Mouse (Mus musculus) lung, adult 2 months (tissue): ENCODE measurements around the gene Elavl4. TPM values are rescaled to one million over a fixed set of nuclear protein-coding genes. Genes with fewer than 3 reads are reported as not detected.

ENCODE experiments used
- DNase-seq: peaks from one replicate; pipeline ENCODE4 v3.0.0; 2022
- H3K4me1 ChIP-seq: fragments of 200-500 bp; 2 replicates; pipeline ENCODE4 v1.6.1; 2011; ENCODE audit warnings: low read length; ENCODE audit not compliant: control insufficient read depth, insufficient read depth
- H3K4me3 ChIP-seq: fragments of 200-500 bp; replicated peaks from 2 replicates; pipeline ENCODE3; 2011; ENCODE audit warnings: low read depth, mild to moderate bottlenecking, control low read depth, low read length; ENCODE audit errors: extremely low read depth
- CTCF ChIP-seq: fragments of 200-500 bp; IDR thresholded peaks from 2 replicates; pipeline ENCODE4 v1.5.1; 2011; ENCODE audit warnings: mild to moderate bottlenecking, low read length, control low read depth; ENCODE audit not compliant: insufficient read depth
- POLR2A ChIP-seq: fragments of 200-500 bp; IDR thresholded peaks from 2 replicates; pipeline ENCODE4 v1.6.1; 2011; ENCODE audit warnings: low read depth, mild to moderate bottlenecking, control low read depth, low read length, borderline replicate concordance; ENCODE audit errors: extremely low read depth
- WGBS: fragments of 180-500 bp; shearing (Covaris S2); methylation state at CpG from one replicate; pipeline ENCODE4 v1.1.7; 2018; 5-methylcytosine and 5-hydroxymethylcytosine counted together
- polyA plus RNA-seq: library from polyadenylated mRNA; depleted of rRNA; stranded (reverse); fragments of >200 nt; gene quantifications from 2 replicates; pipeline ENCODE4 v1.2.3, GENCODE M21; 2012

The Elavl4 gene
- polyA plus RNA-seq, 1 experiment = 0.05 TPM

DNA sequence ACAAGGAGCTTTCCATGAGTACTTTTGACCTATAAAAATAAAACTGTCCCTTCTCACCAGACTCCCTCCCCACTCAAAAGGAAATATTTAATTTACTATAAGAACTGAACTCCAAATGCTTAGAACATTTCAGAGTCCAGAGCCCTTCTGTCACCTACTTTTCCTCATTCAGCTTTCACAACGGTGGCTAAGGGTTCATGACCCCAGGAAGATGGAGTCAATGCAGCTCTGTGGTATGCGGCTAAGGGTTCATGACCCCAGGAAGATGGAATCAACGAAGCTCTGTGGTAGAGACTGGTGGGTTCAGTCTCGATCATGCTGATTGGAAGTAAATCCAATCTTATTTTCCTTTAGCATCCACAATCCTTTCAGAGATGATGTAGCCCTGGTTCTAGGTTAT lies 81.7 kb downstream of the Elavl4 start:
- TF ChIP-seq CTCF = no peak
- no peak for TF ChIP-seq POLR2A
- 26% methylated on average over 4 of the region's 4 CpGs for WGBS
- DNase-seq = no peak
- H3K4me1 ChIP-seq = no peaks in the 10 kb centered on the region
- H3K4me3 ChIP-seq = no peak overlapping the region

DNA sequence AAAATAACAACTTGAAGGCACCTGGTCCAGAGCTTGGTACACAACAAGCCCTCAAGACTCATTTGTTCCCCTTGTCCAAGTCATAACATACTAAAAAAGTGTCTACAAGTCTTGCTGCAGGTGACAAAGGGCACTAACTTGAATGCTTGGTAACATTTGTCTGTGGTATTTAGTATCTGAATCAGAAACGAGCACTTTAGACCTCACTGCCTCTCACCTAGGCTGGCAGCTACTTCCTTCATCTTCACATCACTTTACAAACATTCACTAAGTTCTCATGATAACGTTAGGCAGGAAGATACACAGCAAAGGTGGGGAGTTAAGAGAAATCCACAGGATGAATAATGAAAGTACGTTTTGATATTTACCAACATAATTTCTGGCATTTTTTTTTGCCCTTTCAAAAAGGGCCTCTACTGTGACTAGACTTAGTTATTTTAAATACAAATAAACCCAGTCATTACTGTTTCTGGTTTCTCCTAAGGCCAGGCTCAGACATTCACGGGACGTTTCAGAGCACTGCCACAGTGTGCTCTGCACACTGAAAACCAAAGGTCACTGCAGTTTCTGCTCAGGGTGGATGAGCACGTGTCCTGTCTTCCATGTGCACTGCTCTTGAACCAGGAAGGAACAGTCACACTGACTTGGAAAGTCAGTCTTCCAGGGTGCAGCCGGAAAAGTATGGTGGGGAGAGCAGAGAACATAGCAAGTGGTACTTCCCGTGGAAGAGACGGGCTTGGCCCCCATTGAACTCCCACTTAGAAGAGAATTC lies 84.7 kb downstream of the Elavl4 start:
- no peak for TF ChIP-seq POLR2A
- TF ChIP-seq CTCF = no peak
- 41% methylated on average over 9 of the region's 9 CpGs for WGBS
- no peak for DNase-seq

DNA sequence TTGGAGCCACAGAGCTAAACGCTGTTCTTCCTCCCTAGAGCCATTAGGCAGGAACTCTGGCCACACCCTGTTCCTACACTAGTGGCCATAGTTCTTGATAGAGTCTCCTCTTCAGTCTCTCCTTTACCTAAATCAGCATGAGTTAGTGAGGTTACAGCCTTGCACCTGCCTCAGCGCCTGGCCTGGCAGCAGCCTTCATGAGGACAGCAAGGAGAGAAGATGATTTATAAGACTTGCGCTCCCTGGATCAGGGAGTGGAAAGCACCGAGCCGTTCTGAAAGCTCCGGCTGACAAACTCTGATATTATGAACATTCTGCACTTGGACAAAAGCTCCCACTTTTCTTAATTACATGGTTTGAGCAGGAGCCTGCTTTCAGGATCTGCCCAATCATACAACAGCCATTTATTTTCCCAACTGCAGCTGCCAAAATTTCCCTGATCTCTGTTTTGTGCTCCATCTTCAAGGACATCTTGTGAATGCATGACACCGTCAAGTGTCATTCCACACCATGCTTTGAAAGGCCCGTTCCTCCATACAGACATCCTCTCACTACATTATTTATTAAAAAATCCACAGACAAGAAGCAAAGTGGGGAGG lies 87.3 kb downstream of the Elavl4 start:
- Histone ChIP-seq H3K4me3 (no peak overlapping the region), H3K4me1 (no peaks in the 10 kb centered on the region)
- DNase-seq = no peak
- TF ChIP-seq CTCF = no peak
- TF ChIP-seq POLR2A = no peak
- WGBS = 67% methylated on average over 8 of the region's 8 CpGs

More for the DNA sequence above, 84.7 kb downstream of the Elavl4 start:
- Histone ChIP-seq H3K4me1 (no peaks in the 10 kb centered on the region), H3K4me3 (no peak overlapping the region)

DNA sequence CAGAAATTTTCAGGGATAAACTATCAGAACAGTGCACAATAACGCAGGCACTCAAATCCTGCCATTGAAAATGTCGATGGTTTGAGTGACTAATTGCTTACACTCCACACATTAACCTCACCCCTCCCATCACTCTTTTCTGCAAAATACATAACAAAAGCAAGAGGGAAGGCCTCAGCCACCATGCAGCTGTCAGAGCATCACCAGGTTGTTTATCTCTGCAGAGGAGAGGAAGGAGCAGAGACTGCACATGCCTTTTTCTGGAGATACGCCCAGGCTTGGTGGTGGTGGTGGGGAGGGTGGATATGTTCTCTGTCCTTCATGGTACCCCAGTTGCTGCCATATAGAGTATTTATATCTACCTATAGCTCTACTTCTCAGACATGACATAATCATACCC lies 94.3 kb downstream of the Elavl4 start:
- no peak for DNase-seq
- TF ChIP-seq POLR2A (no peak), CTCF (no peak)
- Histone ChIP-seq H3K4me1 (no peaks in the 10 kb centered on the region), H3K4me3 (no peak overlapping the region)
- 48% methylated on average over 3 of the region's 3 CpGs for WGBS

DNA sequence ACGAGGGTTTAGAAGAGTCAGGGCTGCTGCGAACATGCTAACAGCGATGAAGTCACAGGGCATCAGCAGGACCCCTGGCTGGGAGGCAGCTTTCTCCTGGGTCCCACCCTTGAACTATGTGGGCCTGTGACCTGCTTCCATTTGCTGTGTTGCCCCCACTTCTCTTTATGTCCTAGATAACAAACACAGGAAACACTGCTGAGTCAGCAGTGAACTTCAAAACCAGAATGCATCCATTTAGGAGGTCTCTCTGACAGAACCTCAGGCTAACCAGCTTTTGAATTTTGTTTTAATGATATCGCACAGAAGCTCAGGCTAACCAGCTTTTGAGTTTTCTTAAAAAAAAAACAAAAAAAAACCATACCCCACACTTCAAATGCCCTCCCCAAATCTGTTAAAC lies 96.1 kb downstream of the Elavl4 start:
- no peak overlapping the region for H3K4me3 ChIP-seq
- TF ChIP-seq CTCF (no peak), POLR2A (no peak)
- no peaks in the 10 kb centered on the region for H3K4me1 ChIP-seq
- WGBS = 80% methylated on average over 4 of the region's 4 CpGs
- no peak for DNase-seq

DNA sequence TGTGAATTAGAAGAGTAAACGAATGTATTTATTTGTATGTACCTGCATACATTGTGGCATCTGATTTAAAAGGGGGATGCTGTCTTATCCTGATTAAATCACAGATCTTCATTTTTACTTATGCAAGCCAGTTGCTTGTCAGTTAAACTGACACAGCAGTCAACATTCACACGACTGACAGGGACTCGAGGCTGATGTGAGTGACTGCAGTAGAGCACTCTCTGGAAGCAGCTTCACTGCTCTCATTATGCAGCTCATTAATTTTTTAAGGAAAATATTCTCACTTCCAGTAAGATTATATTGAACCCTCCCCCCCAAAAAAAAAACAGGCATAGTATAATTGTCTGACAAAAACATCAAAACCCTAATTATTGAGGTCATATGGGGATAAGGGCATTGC lies 101.7 kb downstream of the Elavl4 start:
- H3K4me1 ChIP-seq = no peaks in the 10 kb centered on the region
- TF ChIP-seq POLR2A (no peak), CTCF (no peak)
- no peak overlapping the region for H3K4me3 ChIP-seq
- no peak for DNase-seq
- 60% methylated on average over 3 of the region's 3 CpGs for WGBS

DNA sequence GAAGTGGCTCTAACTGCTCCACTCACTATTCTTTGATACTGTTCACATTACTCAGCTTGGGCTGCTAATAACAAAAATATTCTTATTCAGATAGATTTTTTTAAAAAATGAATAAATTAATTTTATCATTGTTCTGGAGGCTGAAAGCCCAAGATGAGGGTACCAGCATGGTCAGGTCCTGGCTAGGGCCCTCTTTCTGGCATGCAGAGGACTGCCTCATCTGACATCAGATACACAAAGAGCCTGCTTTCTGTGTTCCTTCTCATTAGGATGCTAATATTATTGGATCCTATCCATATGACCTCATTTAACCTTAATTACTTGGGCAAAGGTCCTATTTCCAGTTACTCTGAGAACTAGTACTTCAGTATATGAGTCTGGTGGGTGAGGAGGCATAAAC lies 108.8 kb downstream of the Elavl4 start:
- Histone ChIP-seq H3K4me1 (no peaks in the 10 kb centered on the region), H3K4me3 (no peak overlapping the region)
- no peak for DNase-seq
- TF ChIP-seq CTCF = no peak
- no peak for TF ChIP-seq POLR2A

DNA sequence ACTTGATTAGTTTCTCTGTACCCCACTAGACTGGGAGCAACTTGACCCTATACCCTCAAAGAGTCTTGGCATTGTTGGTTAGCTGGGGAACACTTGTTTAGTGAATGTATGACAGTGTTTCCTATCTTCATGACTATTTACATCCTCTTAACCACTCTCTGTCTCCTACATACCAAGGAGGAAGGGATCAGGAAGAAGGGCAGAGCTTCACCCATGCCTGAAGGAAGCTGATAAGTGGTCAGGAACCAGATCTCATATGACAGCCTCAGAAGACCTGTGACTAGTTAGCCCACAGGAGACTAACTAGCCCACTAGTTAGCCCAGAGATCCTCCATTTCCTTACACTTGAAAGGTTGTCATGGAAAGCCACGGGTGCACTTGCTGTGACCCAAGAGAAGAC lies 117.2 kb downstream of the Elavl4 start:
- TF ChIP-seq POLR2A = no peak
- TF ChIP-seq CTCF = no peak
- no peak for DNase-seq
- no peaks in the 10 kb centered on the region for H3K4me1 ChIP-seq
- H3K4me3 ChIP-seq = no peak overlapping the region
- 67% methylated on average over 1 of the region's 1 CpGs for WGBS

DNA sequence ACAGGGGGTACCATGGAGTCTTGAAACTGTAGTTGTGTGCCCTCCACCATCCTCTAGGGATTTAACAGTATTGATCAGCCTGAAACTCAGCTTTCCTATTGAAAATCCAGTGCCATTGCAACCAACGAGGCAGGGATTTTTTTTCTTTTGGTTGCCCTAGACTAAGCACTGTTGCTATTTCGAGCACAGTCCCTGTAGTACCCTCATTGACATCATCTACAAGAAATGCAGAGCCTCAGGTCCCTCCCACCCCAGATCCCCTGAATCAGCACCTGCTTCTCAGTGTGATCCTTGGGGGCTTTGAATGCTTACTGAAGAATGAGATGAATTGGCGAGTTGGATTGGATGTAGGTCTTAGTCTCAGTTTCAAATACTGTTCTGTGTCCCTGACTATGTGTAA lies 119.4 kb downstream of the Elavl4 start:
- no peak overlapping the region for H3K4me3 ChIP-seq
- no peaks in the 10 kb centered on the region for H3K4me1 ChIP-seq
- TF ChIP-seq CTCF (no peak), POLR2A (no peak)
- WGBS = 73% methylated on average over 3 of the region's 3 CpGs
- no peak for DNase-seq

DNA sequence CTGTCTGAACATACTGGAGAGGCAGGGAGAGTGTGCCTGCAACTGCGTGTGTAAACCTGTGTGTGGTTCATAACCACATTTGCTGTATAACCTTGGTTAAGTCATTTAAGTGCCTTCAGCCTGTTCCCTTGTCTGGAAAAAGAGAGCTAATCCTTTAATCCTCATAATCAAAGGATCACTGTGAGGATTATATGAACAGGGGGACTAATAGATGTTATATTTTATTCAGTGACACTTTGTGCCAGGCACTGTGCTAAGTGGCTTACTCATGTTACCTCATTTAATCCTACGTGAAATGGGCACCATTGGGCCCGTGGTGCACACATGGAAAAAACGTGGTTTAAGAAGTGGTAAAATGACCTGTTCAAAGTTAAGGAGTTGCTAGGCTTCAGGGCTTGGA lies 119.9 kb downstream of the Elavl4 start:
- 78% methylated on average over 4 of the region's 4 CpGs for WGBS
- no peak for DNase-seq
- Histone ChIP-seq H3K4me1 (no peaks in the 10 kb centered on the region), H3K4me3 (no peak overlapping the region)
- TF ChIP-seq POLR2A = no peak
- no peak for TF ChIP-seq CTCF
